Mouse (Mus musculus): ENCODE data around the gene Strbp. TPM values are rescaled to one million over a fixed set of nuclear protein-coding genes. Genes with fewer than 3 reads are reported as not detected.

Gene Strbp
- total and polyA plus RNA-seq, 2 experiments from 2014 or later = 99.9 to 138 TPM

DNA sequence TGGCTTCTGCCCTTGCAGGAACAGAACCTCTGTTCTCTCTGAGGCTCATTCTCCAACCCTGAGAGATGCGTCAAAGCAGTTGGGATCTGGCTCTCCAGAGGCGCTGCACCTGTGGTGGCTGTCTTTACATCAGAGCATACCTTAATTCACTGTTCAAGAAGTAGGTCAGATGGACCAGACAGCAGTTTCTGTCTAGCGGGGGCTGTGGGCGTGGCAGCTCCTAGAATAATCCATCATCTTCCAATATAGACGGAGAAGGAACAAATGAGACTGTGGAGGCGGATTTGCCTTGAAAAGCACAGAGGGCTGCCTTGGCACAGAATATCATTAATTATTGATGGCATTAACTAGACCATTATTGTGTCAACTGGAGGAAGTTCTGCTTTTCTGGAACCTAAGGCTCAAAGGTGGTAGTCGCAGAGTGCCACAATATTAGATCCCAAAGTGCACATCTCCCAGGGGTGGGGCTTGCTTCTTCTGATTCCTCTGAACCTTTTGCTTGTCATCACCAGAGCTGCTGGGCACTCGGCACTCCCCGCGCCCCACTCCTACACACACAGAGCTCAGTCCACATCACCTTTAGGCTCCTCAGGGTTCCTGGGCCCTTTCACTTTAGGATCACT, 41.2 kb upstream of the Strbp start:
- ATAC-seq (no peak), DNase-seq (no peak)
- TF ChIP-seq CTCF (IDR thresholded peaks at IDR 0.05; ENCODE audit: low read depth) = no peak
- Histone ChIP-seq H3K27me3 (ENCODE audit: insufficient read depth, low read length) (no peaks in the 10 kb centered on the region), H3K36me3 (ENCODE audit: insufficient read depth) (no peaks in the 10 kb centered on the region), H3K4me3 (ENCODE audit: low read depth, low read length) (no peak overlapping the region), H3K9ac (no peak overlapping the region), H3K9me3 (ENCODE audit: low read length) (no peaks in the 10 kb centered on the region), H3K4me1 (ENCODE audit: insufficient read depth) (peaks cover 11% of the 10 kb centered on the region; the same call in 1 of the 2 replicates), H3K4me2 (ENCODE audit: low read depth) (no peak overlapping the region), H3K27ac (ENCODE audit: low read depth, low read length) (no peak overlapping the region)
- 78% methylated on average over 10 of the region's 10 CpGs for WGBS

DNA sequence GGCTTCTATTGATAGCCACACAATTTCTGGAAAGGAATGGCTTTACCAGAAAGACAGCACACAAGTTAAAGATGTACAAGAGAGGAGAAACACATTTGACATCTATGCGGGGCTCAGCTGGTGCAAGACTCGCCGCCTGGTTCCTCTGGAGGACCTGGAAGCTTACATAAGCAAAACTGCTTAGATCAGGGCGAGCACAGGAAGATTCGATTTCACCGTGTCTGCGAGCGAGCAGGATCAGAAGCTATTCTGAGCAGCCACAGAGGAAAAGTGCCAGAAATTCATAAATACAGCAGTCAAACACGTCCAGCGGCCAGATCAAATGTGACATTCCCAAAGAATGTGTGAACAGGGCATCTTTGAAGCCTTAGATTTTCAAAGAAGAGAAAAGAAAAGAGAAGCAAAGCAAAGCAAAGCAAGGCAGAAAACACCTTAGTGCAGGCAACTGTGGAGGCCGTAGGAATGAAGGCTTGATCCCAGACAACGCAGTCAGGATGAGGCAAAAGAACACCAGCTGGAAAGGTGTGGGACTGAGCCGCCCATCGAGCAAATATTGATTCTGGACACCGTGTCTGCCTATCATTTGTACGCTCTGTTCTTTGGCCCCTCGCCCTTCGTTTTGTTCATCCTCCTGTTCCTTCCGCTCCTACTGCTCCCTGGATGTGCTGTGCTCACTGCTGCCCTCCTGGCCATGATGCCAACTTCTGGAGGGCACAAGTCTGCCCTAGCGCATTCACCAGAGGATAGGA, 38.3 kb upstream of the Strbp start:
- no peak for TF ChIP-seq CTCF (IDR thresholded peaks at IDR 0.05; ENCODE audit: low read depth)
- 69% methylated on average over 20 of the region's 20 CpGs for WGBS
- H3K9me3 ChIP-seq (ENCODE audit: low read length) = no peaks in the 10 kb centered on the region
- no peak for DNase-seq
- H3K36me3 ChIP-seq (ENCODE audit: insufficient read depth) = no peaks in the 10 kb centered on the region
- H3K27ac ChIP-seq (ENCODE audit: low read depth, low read length) = no peak overlapping the region
- no peak overlapping the region for H3K9ac ChIP-seq
- no peaks in the 10 kb centered on the region for H3K27me3 ChIP-seq (ENCODE audit: insufficient read depth, low read length)
- H3K4me2 ChIP-seq (ENCODE audit: low read depth) = no peak overlapping the region
- no peaks in the 10 kb centered on the region for H3K4me1 ChIP-seq (ENCODE audit: insufficient read depth)
- ATAC-seq = no peak
- no peak overlapping the region for H3K4me3 ChIP-seq (ENCODE audit: low read depth, low read length)

DNA sequence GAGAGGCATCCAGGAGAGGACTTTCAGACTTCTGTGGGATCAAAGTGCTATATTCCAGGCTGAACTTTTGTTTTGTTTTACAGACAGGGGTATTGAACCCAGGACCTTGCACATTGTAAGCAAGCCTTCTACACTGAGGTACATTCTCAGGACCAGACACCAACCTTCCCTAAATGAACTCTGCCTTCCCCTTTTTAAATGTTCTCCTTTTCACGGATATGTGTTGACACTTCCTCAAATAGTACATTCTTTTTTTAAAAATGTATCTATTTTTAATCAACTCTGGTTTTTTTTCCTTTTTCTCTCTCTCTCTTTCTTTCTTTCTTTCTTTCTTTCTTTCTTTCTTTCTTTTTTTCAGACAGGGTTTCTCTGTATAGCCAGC, 32.1 kb upstream of the Strbp start:
- no peak overlapping the region for H3K27ac ChIP-seq (ENCODE audit: low read depth, low read length)
- ATAC-seq (no peak), DNase-seq (no peak)
- no peak for TF ChIP-seq CTCF (IDR thresholded peaks at IDR 0.05; ENCODE audit: low read depth)
- no peak overlapping the region for H3K9ac ChIP-seq
- no peaks in the 10 kb centered on the region for H3K36me3 ChIP-seq (ENCODE audit: insufficient read depth)
- H3K4me1 ChIP-seq (ENCODE audit: insufficient read depth) = peaks cover 7% of the 10 kb centered on the region
- no peaks in the 10 kb centered on the region for H3K27me3 ChIP-seq (ENCODE audit: insufficient read depth, low read length)
- H3K9me3 ChIP-seq (ENCODE audit: low read length) = no peaks in the 10 kb centered on the region
- H3K4me3 ChIP-seq (ENCODE audit: low read depth, low read length) = no peak overlapping the region
- 0 out of 2 replicates have a peak overlapping the region, but pooled peaks have one; percentile 9 for H3K4me2 ChIP-seq (ENCODE audit: low read depth)
- 57% methylated on average over 1 of the region's 1 CpGs for WGBS

DNA sequence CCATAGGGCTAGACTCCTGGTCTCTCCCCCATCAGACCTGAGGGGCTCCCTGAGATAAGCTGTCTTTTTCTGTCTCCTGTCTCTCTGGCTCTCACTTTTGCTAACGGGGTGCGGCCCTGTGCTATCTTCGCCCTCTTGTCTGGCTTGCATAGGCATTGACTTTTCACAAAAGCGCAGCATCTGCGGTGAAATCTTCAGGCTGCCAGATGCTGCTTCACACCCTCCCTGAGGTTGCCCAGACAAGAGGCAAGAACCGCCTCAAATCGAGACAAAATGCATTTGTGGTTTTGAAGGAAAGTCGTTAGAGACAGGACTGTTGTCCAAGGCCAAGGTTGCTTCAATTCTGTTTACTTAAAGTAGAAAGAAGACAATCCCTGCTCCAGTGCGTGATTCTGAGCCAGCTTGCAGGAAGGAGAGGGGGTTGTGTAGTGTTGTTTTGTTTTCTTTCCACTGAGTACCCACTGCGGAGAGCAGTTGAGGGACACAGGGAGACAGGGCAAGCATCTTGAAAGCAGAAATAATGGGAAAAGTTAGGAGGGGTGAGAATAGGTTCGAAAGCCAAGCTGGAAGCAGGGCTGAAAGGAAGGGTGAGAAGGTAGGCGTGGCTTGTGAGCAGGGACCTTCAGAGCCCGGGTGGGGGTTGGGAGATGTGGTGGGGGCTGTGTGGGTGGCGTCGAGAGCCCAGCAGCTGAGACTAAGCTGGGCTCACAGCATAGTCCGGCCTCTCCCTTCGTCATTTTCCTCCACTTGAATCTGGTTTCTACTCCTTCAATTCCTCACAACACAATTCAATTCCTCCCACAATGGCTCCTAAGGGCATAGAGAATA, 31.5 kb upstream of the Strbp start:
- ATAC-seq (peak; percentile 40), DNase-seq (peak; percentile 26)
- H3K9me3 ChIP-seq (ENCODE audit: low read length) = no peaks in the 10 kb centered on the region
- H3K27me3 ChIP-seq (ENCODE audit: insufficient read depth, low read length) = no peaks in the 10 kb centered on the region
- TF ChIP-seq CTCF (IDR thresholded peaks at IDR 0.05; ENCODE audit: low read depth) = no peak
- H3K4me1 ChIP-seq (ENCODE audit: insufficient read depth) = peaks cover 7% of the 10 kb centered on the region
- H3K36me3 ChIP-seq (ENCODE audit: insufficient read depth) = no peaks in the 10 kb centered on the region
- H3K9ac ChIP-seq = no peak overlapping the region
- H3K27ac ChIP-seq (ENCODE audit: low read depth, low read length) = no peak overlapping the region
- no peak overlapping the region for H3K4me3 ChIP-seq (ENCODE audit: low read depth, low read length)
- WGBS = 16% methylated on average over 17 of the region's 17 CpGs
- H3K4me2 ChIP-seq (ENCODE audit: low read depth) = 0 out of 2 replicates have a peak overlapping the region, but pooled peaks have one; percentile 9

DNA sequence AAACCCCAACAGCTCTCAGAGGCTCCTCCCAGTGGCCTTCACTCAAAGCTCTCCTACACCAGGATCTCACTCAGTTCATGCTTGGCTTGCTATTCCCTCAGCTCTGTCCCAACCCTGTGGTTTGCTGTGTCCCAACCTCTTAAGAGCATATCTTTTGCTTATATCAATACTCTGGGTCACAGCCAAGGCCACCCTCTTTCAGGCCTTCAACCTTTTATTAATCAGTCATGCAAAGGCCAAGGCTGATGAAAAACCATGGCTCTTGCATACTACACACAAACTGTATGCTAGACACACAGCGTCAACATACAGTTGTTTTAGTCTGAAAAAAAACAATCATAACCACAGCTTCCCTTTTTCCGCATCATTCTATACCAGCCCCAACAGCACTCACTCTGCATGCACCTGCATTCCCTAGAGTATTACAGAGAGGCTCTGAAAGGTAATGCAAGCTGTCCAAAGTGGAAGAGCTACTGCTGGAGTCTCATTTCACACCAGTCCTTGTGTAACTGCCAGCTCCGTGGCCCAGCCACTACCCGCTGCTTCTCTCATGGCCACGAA, 27.7 kb upstream of the Strbp start:
- H3K27me3 ChIP-seq (ENCODE audit: insufficient read depth, low read length) = no peaks in the 10 kb centered on the region
- H3K9ac ChIP-seq = no peak overlapping the region
- H3K27ac ChIP-seq (ENCODE audit: low read depth, low read length) = no peak overlapping the region
- no peak overlapping the region for H3K4me2 ChIP-seq (ENCODE audit: low read depth)
- H3K4me1 ChIP-seq (ENCODE audit: insufficient read depth) = peaks cover 7% of the 10 kb centered on the region
- no peaks in the 10 kb centered on the region for H3K9me3 ChIP-seq (ENCODE audit: low read length)
- H3K36me3 ChIP-seq (ENCODE audit: insufficient read depth) = no peaks in the 10 kb centered on the region
- WGBS = 91% methylated on average over 5 of the region's 5 CpGs
- DNase-seq (no peak), ATAC-seq (no peak)
- no peak for TF ChIP-seq CTCF (IDR thresholded peaks at IDR 0.05; ENCODE audit: low read depth)
- no peak overlapping the region for H3K4me3 ChIP-seq (ENCODE audit: low read depth, low read length)

DNA sequence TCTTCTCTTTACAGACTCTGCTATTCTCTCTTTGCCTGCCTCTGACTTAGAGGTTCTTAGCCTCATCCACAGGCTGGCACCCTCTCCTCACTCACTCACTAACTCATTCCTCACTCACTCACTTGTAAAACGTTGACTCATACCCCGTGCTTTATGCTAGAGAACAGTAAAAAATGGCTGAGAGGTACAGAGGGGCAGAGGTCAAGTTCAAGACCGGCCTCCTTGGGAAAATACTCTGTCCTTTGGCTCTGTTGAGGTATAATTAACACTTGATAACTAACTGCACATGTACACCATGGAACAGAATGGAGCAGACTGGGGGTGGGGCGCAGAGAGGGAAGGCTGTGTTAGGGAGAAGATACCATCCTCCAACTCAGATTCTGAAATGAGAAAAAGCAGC, 20.6 kb upstream of the Strbp start:
- Histone ChIP-seq H3K4me3 (ENCODE audit: low read depth, low read length) (no peak overlapping the region), H3K4me1 (ENCODE audit: insufficient read depth) (0 out of 2 replicates have a peak, but pooled peaks cover 11% of the 10 kb centered on the region), H3K9ac (no peak overlapping the region), H3K36me3 (ENCODE audit: insufficient read depth) (no peaks in the 10 kb centered on the region), H3K27ac (ENCODE audit: low read depth, low read length) (0 out of 2 replicates have a peak overlapping the region, but pooled peaks have one; percentile 40), H3K4me2 (ENCODE audit: low read depth) (no peak overlapping the region), H3K9me3 (ENCODE audit: low read length) (no peaks in the 10 kb centered on the region), H3K27me3 (ENCODE audit: insufficient read depth, low read length) (no peaks in the 10 kb centered on the region)
- 74% methylated on average over 4 of the region's 4 CpGs for WGBS
- no peak for TF ChIP-seq CTCF (IDR thresholded peaks at IDR 0.05; ENCODE audit: low read depth)
- ATAC-seq (peak; percentile 32; the same call in 1 of the 2 replicates), DNase-seq (no peak)

Measured in forebrain, postnatal 0 days (tissue).